Mouse (Mus musculus) limb, embryonic 15.5 days (tissue): ENCODE results near the gene Rftn1. TPM values are rescaled to one million over a fixed set of nuclear protein-coding genes. Genes with fewer than 3 reads are reported as not detected.

Experiments
- ATAC-seq: fragments of 200-750 bp; cut with Nextera tagmentation; 2 replicates; pipeline ENCODE4 v1.8.0; 2017; ENCODE audit warnings: low read depth, moderate TSS enrichment; ENCODE audit not compliant: insufficient number of reproducible peaks, low FRiP score, low TSS enrichment
- H3K27ac ChIP-seq: fragments of 300-500 bp; sonication (generic); 2 replicates; pipeline ENCODE4 v1.5.1; 2015; ENCODE audit warnings: moderate library complexity, mild to moderate bottlenecking, inconsistent platforms
- H3K27me3 ChIP-seq: fragments of 300-500 bp; sonication (generic); 2 replicates; pipeline ENCODE4 v1.6.1; 2015; ENCODE audit warnings: inconsistent platforms
- H3K36me3 ChIP-seq: fragments of 300-500 bp; sonication (generic); 2 replicates; pipeline ENCODE4 v1.6.1; 2015; ENCODE audit warnings: inconsistent platforms
- H3K4me1 ChIP-seq: fragments of 300-500 bp; sonication (generic); 2 replicates; pipeline ENCODE4 v1.6.1; 2015; ENCODE audit warnings: inconsistent platforms
- H3K4me2 ChIP-seq: fragments of 300-500 bp; sonication (generic); 2 replicates; pipeline ENCODE4 v1.6.1; 2015; ENCODE audit warnings: mild to moderate bottlenecking, inconsistent platforms
- H3K4me3 ChIP-seq: fragments of 300-500 bp; sonication (generic); 2 replicates; pipeline ENCODE4 v1.5.1; 2015; ENCODE audit warnings: mild to moderate bottlenecking, inconsistent platforms
- H3K9ac ChIP-seq: fragments of 300-500 bp; sonication (generic); 2 replicates; pipeline ENCODE4 v1.6.1; 2015; ENCODE audit warnings: inconsistent platforms
- H3K9me3 ChIP-seq: fragments of 300-500 bp; sonication (generic); 2 replicates; pipeline ENCODE4 v1.6.1; 2016; ENCODE audit warnings: inconsistent platforms
- WGBS: fragments of 180-500 bp; shearing (Covaris S2); methylation state at CpG from one replicate; pipeline ENCODE4 v1.1.7; 2015; 5-methylcytosine and 5-hydroxymethylcytosine counted together
- polyA plus RNA-seq: library from polyadenylated mRNA; unstranded; fragments of >200 nt; fragmentation: Nextera tagmentation; extraction: Ambion mirVana; gene quantifications from 2 replicates; pipeline ENCODE4 v1.2.1, GENCODE M21; 2015

The Rftn1 gene
- polyA plus RNA-seq, 1 experiment from 2014 or later = 18.0 TPM

DNA sequence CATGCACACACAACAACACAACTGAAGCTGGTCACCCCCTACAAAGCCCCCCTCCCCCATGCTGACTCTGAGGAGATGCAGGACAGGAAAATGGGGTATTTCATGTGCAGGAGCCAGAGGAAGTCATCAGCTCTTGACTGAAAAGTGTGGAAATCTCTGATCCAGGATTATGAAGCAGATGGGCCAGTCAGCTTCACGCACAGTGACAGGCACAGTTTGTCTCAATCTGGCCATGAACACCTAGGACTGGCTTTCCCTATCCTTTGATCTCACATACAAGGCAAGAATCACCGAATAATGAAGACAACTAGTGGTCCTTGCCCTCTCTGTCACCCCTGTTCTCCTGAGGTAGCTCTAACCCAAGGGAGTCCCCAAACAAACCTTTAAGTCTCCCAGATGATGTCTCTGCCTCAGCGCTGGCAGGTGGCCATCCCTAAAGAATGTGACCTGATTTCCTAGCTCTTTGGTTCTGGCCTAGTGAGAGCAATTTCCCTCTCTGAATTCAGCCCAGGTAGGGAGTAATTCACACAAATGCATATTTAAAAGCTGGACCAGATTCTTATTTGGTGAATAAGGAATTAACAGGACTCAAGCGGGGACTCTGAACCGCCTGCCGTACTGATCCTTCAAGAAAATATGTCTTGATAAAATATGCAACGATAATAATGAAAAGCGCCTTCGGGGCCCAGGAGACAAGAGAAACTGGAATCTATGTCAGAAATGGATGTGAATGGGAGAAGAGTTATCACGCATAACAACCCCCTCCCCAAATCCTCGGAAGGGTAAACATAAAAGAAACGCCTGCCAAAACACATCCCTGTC is 6.0 kb downstream of the Rftn1 start:
- H3K9me3 ChIP-seq = no peaks in the 10 kb centered on the region
- no peaks in the 10 kb centered on the region for H3K36me3 ChIP-seq
- H3K27me3 ChIP-seq = 0 out of 2 replicates have a peak, but pooled peaks cover 4% of the 10 kb centered on the region
- WGBS = 70% methylated on average over 12 of the region's 12 CpGs
- no peak overlapping the region for H3K27ac ChIP-seq
- no peak overlapping the region for H3K4me2 ChIP-seq
- no peak for ATAC-seq
- no peak overlapping the region for H3K9ac ChIP-seq
- peaks cover 7% of the 10 kb centered on the region for H3K4me1 ChIP-seq
- H3K4me3 ChIP-seq = no peak overlapping the region

DNA sequence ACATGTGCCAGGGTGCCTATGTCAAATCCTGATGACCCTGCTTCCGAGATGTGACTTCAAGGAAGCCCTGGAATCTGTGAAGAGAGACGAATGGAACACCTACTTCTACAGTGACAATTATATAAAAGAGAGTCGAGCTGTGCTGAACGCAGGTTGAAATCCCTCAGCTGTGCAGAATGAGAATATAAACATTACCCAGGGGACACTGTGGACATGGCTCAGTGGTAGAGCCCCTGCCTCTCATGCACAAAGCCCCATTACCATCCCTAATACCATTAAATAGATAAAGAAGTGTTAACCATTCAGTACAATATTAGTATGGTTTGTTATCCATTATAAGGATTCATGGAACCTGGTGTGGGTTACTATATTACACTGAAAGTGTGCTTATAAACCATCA is 7.2 kb downstream of the Rftn1 start:
- no peak for ATAC-seq
- H3K36me3 ChIP-seq = no peaks in the 10 kb centered on the region
- no peaks in the 10 kb centered on the region for H3K27me3 ChIP-seq
- no peak overlapping the region for H3K4me3 ChIP-seq
- H3K4me1 ChIP-seq = no peaks in the 10 kb centered on the region
- H3K9ac ChIP-seq = no peak overlapping the region
- H3K9me3 ChIP-seq = no peaks in the 10 kb centered on the region
- no peak overlapping the region for H3K27ac ChIP-seq
- no peak overlapping the region for H3K4me2 ChIP-seq
- 80% methylated on average over 4 of the region's 4 CpGs for WGBS

DNA sequence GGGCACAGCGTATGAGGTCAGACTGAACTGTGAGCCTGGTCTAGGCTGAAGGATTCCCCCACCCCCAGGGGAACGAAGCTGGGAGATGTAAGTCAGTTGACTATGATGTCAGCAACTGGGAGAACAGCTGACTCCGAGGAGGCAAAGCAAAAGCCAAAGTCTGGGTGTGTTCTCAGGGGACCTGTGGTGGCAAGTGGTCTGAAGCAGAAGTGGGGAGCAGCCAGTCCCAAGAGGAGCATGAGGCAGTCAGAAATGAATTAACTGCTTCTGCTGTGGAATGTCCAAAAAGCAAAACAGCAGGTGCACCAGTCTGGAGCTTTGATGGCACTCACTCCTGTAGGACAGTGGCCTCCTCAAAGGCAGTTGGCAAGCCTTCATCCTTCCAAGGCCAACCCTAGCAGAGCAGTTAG is 7.9 kb downstream of the Rftn1 start:
- no peaks in the 10 kb centered on the region for H3K27me3 ChIP-seq
- 63% methylated on average over 3 of the region's 3 CpGs for WGBS

DNA sequence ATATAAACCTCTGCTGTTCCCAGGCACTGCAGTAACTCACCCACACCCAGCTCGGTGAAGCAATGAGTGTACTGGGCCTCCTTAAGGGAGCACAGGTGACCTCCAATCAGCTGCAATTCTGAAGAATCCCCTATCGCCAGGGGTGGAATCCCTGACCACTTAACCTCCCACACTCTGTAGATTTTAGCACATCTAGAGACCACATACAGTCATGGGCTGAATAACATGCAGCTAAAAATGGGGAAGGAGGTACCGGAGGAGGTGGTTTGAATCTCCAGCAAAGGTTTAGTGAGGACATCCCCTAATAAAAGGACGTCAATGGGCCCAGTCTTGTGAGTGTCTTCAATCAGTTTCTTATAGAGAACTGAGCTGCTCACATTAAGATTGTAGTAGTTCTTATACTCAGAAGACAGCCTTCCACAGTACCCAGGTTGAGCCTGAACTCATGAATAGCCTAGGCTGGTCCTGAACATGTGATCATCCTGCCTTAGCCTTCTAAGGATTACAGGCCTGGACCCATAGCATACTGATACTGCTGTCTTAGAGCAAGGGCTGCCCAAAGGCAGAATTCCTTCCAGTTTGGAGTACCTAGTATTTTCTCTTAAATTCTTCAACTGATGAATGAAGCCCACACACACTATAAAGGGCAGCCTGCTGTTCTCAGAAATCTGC is 9.4 kb downstream of the Rftn1 start:
- Histone ChIP-seq H3K27me3 (no peaks in the 10 kb centered on the region), H3K4me3 (no peak overlapping the region), H3K4me1 (no peaks in the 10 kb centered on the region), H3K9ac (no peak overlapping the region), H3K36me3 (peaks cover 5% of the 10 kb centered on the region; the same call in 1 of the 2 replicates), H3K27ac (no peak overlapping the region), H3K4me2 (no peak overlapping the region), H3K9me3 (no peaks in the 10 kb centered on the region)
- ATAC-seq = no peak
- 81% methylated on average over 4 of the region's 4 CpGs for WGBS

More for the DNA sequence above, 7.9 kb downstream of the Rftn1 start:
- no peak overlapping the region for H3K4me2 ChIP-seq
- no peak overlapping the region for H3K27ac ChIP-seq
- no peaks in the 10 kb centered on the region for H3K4me1 ChIP-seq
- H3K9me3 ChIP-seq = no peaks in the 10 kb centered on the region
- no peak for ATAC-seq
- no peak overlapping the region for H3K9ac ChIP-seq
- H3K4me3 ChIP-seq = no peak overlapping the region
- H3K36me3 ChIP-seq = peaks cover 3% of the 10 kb centered on the region; the same call in 1 of the 2 replicates

DNA sequence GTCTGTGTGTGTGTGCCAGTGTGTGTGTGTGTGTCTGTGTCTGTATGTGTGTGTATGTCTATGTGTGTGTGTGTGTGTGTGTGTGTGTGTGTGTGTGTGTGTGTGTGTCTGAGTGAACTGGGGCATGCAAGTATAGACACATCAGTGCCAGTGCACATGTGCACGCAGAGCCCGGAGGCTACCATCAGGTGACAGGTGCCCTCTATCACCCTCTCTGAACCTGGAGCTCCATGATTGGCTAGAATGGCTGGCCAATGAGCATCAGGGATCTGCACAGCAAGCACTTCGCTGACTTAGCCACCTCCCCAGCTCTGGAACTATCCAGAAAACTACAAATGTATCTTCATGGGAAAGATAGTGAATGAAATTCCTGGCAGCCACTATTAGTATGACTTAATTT is 16.7 kb downstream of the Rftn1 start:
- Histone ChIP-seq H3K4me2 (no peak overlapping the region), H3K9me3 (no peaks in the 10 kb centered on the region), H3K27me3 (no peaks in the 10 kb centered on the region), H3K36me3 (peaks cover 5% of the 10 kb centered on the region; the same call in 1 of the 2 replicates), H3K27ac (no peak overlapping the region), H3K9ac (no peak overlapping the region), H3K4me3 (no peak overlapping the region), H3K4me1 (peaks cover 10% of the 10 kb centered on the region)
- ATAC-seq = no peak
- 86% methylated on average over 3 of the region's 3 CpGs for WGBS

DNA sequence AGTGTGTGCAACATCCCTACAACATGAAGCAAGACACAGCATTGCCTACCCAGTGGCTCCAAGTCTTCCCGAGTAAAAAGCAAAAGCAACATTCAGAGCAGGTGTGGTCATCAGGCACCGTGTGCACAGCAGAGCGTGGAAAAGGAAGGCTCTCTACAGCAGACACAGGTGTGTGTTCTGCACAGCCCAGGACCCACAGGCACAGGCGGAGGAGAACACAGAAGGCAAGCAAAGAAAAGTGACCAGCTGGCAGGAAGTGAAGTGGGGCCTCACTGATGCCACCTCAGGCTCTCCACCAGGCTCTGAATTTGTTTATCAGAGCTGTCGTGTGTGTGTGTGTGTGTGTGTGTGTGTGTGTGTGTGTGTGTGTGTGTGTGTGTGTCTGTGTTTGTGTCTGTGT is 17.1 kb downstream of the Rftn1 start:
- no peak overlapping the region for H3K27ac ChIP-seq
- peaks cover 5% of the 10 kb centered on the region; the same call in 1 of the 2 replicates for H3K36me3 ChIP-seq
- 81% methylated on average over 5 of the region's 5 CpGs for WGBS
- H3K9ac ChIP-seq = no peak overlapping the region
- no peak overlapping the region for H3K4me2 ChIP-seq
- H3K9me3 ChIP-seq = no peaks in the 10 kb centered on the region
- H3K4me1 ChIP-seq = peaks cover 10% of the 10 kb centered on the region
- no peak for ATAC-seq
- no peaks in the 10 kb centered on the region for H3K27me3 ChIP-seq
- no peak overlapping the region for H3K4me3 ChIP-seq

DNA sequence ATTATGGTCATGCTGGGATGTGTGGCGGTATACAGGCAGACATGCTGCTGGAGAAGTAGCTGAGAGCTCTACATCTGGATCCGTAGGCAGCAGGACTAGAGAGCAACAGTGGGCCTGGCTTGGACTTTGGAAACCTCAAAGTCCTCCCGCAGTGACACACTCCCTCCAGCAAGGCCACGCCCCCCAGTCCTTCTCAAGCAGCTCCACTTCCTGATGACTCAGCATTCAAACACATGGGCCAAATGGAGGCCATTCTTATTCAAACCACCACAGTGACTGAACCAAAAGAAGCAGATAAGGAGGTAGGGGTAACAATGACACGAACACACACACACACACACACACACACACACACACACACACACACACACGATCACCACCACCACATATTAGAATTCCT is 17.7 kb downstream of the Rftn1 start:
- no peaks in the 10 kb centered on the region for H3K9me3 ChIP-seq
- H3K4me2 ChIP-seq = no peak overlapping the region
- H3K27ac ChIP-seq = no peak overlapping the region
- ATAC-seq = no peak
- WGBS = 96% methylated on average over 6 of the region's 6 CpGs
- H3K9ac ChIP-seq = no peak overlapping the region
- peaks cover 5% of the 10 kb centered on the region; the same call in 1 of the 2 replicates for H3K36me3 ChIP-seq
- H3K27me3 ChIP-seq = no peaks in the 10 kb centered on the region
- H3K4me1 ChIP-seq = peaks cover 10% of the 10 kb centered on the region
- no peak overlapping the region for H3K4me3 ChIP-seq

DNA sequence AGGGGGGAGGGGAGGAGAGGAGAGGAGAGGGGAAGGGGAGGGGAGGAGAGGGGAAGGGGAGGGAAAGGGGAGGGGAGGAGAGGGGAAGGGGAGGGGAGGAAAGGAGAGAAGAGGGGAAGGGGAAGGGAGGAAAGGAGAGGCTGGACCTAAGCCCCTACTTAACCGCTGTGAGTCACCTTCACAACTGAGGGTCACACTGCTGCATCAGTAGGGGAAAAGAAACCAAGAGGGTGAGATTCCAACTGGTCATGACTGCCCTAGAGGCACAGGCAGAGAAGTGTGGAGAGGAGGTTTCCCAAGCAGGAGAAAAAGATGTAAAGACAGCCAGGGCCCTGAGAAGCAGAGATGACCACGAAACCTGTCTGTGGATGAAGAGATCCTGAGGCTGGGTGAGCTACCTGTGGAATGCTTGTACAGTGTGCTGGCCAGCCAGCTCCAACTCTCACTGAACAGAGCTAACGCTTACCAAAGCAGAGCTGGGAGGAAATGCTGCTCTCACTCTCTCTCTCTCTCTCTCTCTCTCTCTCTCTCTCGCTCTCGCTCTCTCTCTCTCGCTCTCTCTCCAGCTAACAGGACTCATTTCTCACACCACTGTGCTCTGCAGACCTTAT is 19.4 kb downstream of the Rftn1 start:
- 44% methylated on average over 6 of the region's 6 CpGs for WGBS
- H3K4me3 ChIP-seq = no peak overlapping the region
- H3K27ac ChIP-seq = no peak overlapping the region
- no peaks in the 10 kb centered on the region for H3K9me3 ChIP-seq
- no peak overlapping the region for H3K9ac ChIP-seq
- H3K4me2 ChIP-seq = no peak overlapping the region
- H3K4me1 ChIP-seq = peaks cover 10% of the 10 kb centered on the region
- peaks cover 3% of the 10 kb centered on the region; the same call in 1 of the 2 replicates for H3K36me3 ChIP-seq
- H3K27me3 ChIP-seq = no peaks in the 10 kb centered on the region
- ATAC-seq = no peak

DNA sequence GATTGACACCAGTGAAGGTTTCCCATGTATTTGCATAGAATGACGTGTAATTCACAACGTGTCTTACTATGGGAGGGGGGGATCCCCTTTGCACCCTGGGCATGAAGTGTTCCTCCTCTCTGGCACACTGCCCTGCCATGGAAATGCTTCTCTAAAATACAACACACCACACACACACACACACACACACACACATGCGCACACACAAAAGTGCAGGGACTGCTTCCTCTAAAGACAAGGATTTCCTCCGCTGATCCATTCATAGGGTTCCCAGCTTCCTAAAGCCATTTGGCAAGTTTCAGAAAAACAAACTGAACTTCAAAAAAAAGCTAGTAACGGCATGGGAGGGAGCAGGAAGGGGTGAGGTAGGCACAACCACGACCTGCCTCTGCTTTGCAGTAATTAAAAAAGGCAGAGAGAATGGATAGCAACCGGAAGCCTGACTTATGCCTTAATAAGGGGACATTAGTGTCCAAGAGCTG is 20.5 kb downstream of the Rftn1 start:
- 0 out of 2 replicates have a peak overlapping the region, but pooled peaks have one; percentile 43 for H3K27ac ChIP-seq
- H3K4me3 ChIP-seq = no peak overlapping the region
- 45% methylated on average over 7 of the region's 7 CpGs for WGBS
- H3K36me3 ChIP-seq = peaks cover 12% of the 10 kb centered on the region; the same call in 1 of the 2 replicates
- H3K9ac ChIP-seq = no peak overlapping the region
- ATAC-seq = no peak
- no peak overlapping the region for H3K4me2 ChIP-seq
- H3K4me1 ChIP-seq = peaks cover 10% of the 10 kb centered on the region
- no peaks in the 10 kb centered on the region for H3K27me3 ChIP-seq
- no peaks in the 10 kb centered on the region for H3K9me3 ChIP-seq

DNA sequence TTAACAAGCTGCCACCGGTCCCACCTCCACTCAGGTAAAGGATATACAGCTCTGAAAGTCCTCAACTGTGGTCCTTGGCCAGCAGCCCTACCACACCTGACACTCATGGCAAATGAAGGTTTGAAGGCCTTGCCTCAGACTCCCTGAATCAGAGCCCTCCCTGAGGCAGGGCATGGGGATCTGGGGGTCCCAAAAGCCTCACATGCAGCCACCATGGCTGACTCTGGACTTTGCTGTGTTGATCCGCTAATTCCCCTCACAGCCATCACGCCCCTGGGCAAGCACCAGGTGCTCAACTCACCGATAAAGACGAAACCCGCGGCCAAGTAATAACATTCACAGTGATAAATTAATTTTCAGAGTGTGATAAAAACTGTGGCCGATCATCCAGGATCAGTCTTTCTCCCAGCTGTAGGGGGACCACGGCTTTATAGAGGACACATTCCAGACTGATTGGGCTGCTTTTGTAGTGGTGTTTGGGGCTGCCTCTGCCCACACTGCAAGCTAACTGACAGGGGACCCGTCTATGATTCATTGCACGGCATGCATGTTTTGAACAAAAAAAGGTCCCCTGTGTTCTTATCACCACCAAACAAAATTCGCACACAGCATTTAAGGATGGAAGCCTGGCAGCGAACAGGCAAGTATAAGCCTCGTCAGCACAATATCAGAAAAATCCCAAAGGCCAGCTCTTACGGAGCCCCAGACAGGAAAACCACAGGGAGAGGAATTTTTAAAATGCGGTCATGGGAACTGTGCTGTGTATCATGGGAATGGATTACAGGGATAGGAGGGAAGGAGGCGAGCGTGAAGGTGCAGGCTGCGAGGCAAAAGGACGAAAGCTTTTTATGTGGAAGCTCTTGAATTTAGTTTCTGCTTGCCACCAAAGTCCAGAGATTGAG is 29.3 kb downstream of the Rftn1 start:
- Histone ChIP-seq H3K4me3 (no peak overlapping the region), H3K9me3 (peaks cover 7% of the 10 kb centered on the region), H3K27ac (no peak overlapping the region), H3K9ac (no peak overlapping the region), H3K36me3 (peaks cover 15% of the 10 kb centered on the region; the same call in 1 of the 2 replicates), H3K27me3 (no peaks in the 10 kb centered on the region), H3K4me1 (peaks cover 8% of the 10 kb centered on the region; the same call in 1 of the 2 replicates), H3K4me2 (no peak overlapping the region)
- ATAC-seq = no peak
- 55% methylated on average over 20 of the region's 20 CpGs for WGBS

DNA sequence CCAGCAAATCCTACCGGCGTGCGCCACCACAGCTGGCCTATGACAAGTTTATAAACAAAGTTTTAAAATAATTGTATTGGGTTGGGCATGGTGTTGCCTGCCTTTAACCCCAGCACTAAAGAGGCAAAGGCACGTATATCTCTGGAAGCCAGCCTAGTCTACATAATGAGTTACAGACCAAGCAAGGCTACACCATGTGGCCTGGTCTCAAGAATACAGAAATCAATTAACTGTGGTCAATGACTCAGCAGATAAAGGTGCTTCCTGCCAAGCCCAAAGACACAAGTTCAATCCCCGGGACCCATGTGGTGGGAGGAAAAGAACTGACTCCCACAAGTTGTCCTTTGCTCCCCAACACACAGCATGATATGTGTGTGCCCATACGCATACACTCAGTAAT is 30.1 kb downstream of the Rftn1 start:
- Histone ChIP-seq H3K27ac (no peak overlapping the region), H3K4me3 (no peak overlapping the region), H3K27me3 (no peaks in the 10 kb centered on the region), H3K9ac (no peak overlapping the region), H3K36me3 (peaks cover 9% of the 10 kb centered on the region; the same call in 1 of the 2 replicates), H3K9me3 (peaks cover 7% of the 10 kb centered on the region), H3K4me2 (no peak overlapping the region), H3K4me1 (peaks cover 8% of the 10 kb centered on the region; the same call in 1 of the 2 replicates)
- no peak for ATAC-seq
- 66% methylated on average over 6 of the region's 6 CpGs for WGBS
